Mouse (Mus musculus) regulatory T cell (primary cell): ENCODE results near the gene Dtd1.

Experiments
- in situ Hi-C: fragments of 300-600 bp; cut with MboI, MseI; formaldehyde crosslinking; loops from one replicate; pipeline ENCODE4 v1.15.1; 2025; ENCODE audit warnings: high pct_unique_total_duplicates

Gene Dtd1

GRCm38 (mm10) chr2:144715211-144715768 lies 115.6 kb downstream of the Dtd1 start:
- in situ Hi-C loops = no loop called here

- in situ Hi-C loops = no loop called here
These were observed 116.6 kb downstream of the Dtd1 start for GRCm38 (mm10) chr2:144716248-144716647.

- in situ Hi-C loops = no loop called here
These were observed 118.6 kb downstream of the Dtd1 start for GRCm38 (mm10) chr2:144718273-144718672.

GRCm38 (mm10) chr2:144719294-144719693 lies 119.6 kb downstream of the Dtd1 start:
- in situ Hi-C loops = no loop called here

- in situ Hi-C loops = no loop called here
These were observed 120.0 kb downstream of the Dtd1 start for GRCm38 (mm10) chr2:144719718-144720117.

GRCm38 (mm10) chr2:144720407-144720959 lies 120.8 kb downstream of the Dtd1 start:
- in situ Hi-C loops = no loop called here

- in situ Hi-C loops = no loop called here
These were observed 125.0 kb downstream of the Dtd1 start for GRCm38 (mm10) chr2:144724679-144725078.

GRCm38 (mm10) chr2:144727136-144727535 lies 127.4 kb downstream of the Dtd1 start:
- in situ Hi-C loops = no loop called here

- in situ Hi-C loops = no loop called here
These were observed 130.1 kb downstream of the Dtd1 start for GRCm38 (mm10) chr2:144729776-144730175.

- in situ Hi-C loops = no loop called here
These were observed 138.5 kb downstream of the Dtd1 start for GRCm38 (mm10) chr2:144738161-144738560.

GRCm38 (mm10) chr2:144738576-144738975 lies 138.9 kb downstream of the Dtd1 start:
- in situ Hi-C loops = no loop called here

- in situ Hi-C loops = no loop called here
These were observed 140.9 kb downstream of the Dtd1 start for GRCm38 (mm10) chr2:144740577-144740997.

GRCm38 (mm10) chr2:144741973-144742372 lies 142.3 kb downstream of the Dtd1 start:
- in situ Hi-C loops = no loop called here

GRCm38 (mm10) chr2:144743316-144743715 lies 143.6 kb downstream of the Dtd1 start:
- in situ Hi-C loops = no loop called here

- in situ Hi-C loops = no loop called here
These were observed 145.6 kb downstream of the Dtd1 start for GRCm38 (mm10) chr2:144745266-144745665.

- in situ Hi-C loops = no loop called here
These were observed 146.5 kb downstream of the Dtd1 start for GRCm38 (mm10) chr2:144746046-144746783.

GRCm38 (mm10) chr2:144753604-144754003 lies 153.9 kb downstream of the Dtd1 start:
- in situ Hi-C loops = no loop called here

- in situ Hi-C loops = no loop called here
These were observed 155.3 kb downstream of the Dtd1 start for GRCm38 (mm10) chr2:144755016-144755415.

- in situ Hi-C loops = no loop called here
These were observed 161.0 kb downstream of the Dtd1 start for GRCm38 (mm10) chr2:144760666-144761065.

GRCm38 (mm10) chr2:144763706-144764105 lies 164.0 kb downstream of the Dtd1 start:
- in situ Hi-C loops = no loop called here

GRCm38 (mm10) chr2:144764116-144764788 lies 164.6 kb downstream of the Dtd1 start:
- in situ Hi-C loops = no loop called here

GRCm38 (mm10) chr2:144765219-144765618 lies 165.5 kb downstream of the Dtd1 start:
- in situ Hi-C loops = no loop called here
